Mouse (Mus musculus) kidney, embryonic 16.5 days (tissue): Measurements from ENCODE around the gene Sh3d19. TPM values are rescaled to one million over a fixed set of nuclear protein-coding genes. Genes with fewer than 3 reads are reported as not detected.
A peak's percentile ranks its signal among the peaks of the same experiment; 100 is the strongest.

ENCODE experiments used
- ATAC-seq: fragments of 200-750 bp; cut with Nextera tagmentation; 2 replicates; pipeline ENCODE4 v1.8.0; 2017; ENCODE audit warnings: moderate TSS enrichment; ENCODE audit not compliant: low FRiP score, low TSS enrichment
- H3K27ac ChIP-seq: fragments of 300-500 bp; sonication (generic); 2 replicates; pipeline ENCODE4 v1.5.1; 2014; ENCODE audit warnings: low read length
- H3K27me3 ChIP-seq: fragments of 300-500 bp; sonication (generic); 2 replicates; pipeline ENCODE4 v1.6.1; 2014; ENCODE audit warnings: low read length, control low read depth, mixed read lengths; ENCODE audit not compliant: insufficient read depth
- H3K36me3 ChIP-seq: fragments of 300-500 bp; sonication (generic); 2 replicates; pipeline ENCODE4 v1.6.1; 2014; ENCODE audit warnings: low read length, control low read depth, mixed read lengths; ENCODE audit not compliant: insufficient read depth
- H3K4me1 ChIP-seq: fragments of 300-500 bp; sonication (generic); 2 replicates; pipeline ENCODE4 v1.6.1; 2014; ENCODE audit warnings: low read length, control low read depth, mixed read lengths; ENCODE audit not compliant: insufficient read depth
- H3K4me2 ChIP-seq: fragments of 300-500 bp; sonication (generic); replicated peaks from 2 replicates; pipeline ENCODE4 v1.6.1; 2014; ENCODE audit warnings: low read depth, low read length
- H3K4me3 ChIP-seq: fragments of 300-500 bp; sonication (generic); 2 replicates; pipeline ENCODE4 v1.5.1; 2014; ENCODE audit warnings: mild to moderate bottlenecking, low read length
- H3K9ac ChIP-seq: fragments of 300-500 bp; sonication (generic); replicated peaks from 2 replicates; pipeline ENCODE4 v1.6.1; 2014; ENCODE audit warnings: low read length
- H3K9me3 ChIP-seq: fragments of 300-500 bp; sonication (generic); 2 replicates; pipeline ENCODE4 v1.6.1; 2016; ENCODE audit warnings: low read length, control low read depth
- WGBS: fragments of 180-500 bp; shearing (Covaris S2); extraction: QIAGEN DNeasy Blood & Tissue Kit; methylation state at CpG from one replicate; pipeline ENCODE4 v1.1.7; 2014; 5-methylcytosine and 5-hydroxymethylcytosine counted together
- polyA plus RNA-seq: library from polyadenylated mRNA; unstranded; fragments of >200 nt; fragmentation: Nextera tagmentation; extraction: Ambion mirVana; gene quantifications from 2 replicates; pipeline ENCODE4 v1.2.1, GENCODE M21; 2015

The Sh3d19 gene
- polyA plus RNA-seq, 1 experiment from 2014 or later = 27.4 TPM

- ATAC-seq = no peak
- H3K4me3 ChIP-seq = no peak overlapping the region
- H3K36me3 ChIP-seq = peaks cover 34% of the 10 kb centered on the region
- H3K4me1 ChIP-seq = peaks cover 7% of the 10 kb centered on the region; the same call in 1 of the 2 replicates
- H3K27ac ChIP-seq = no peak overlapping the region
- H3K9ac ChIP-seq = no peak overlapping the region
- H3K9me3 ChIP-seq = peaks cover 6% of the 10 kb centered on the region; the same call in 1 of the 2 replicates
- 90% methylated on average over 4 of the region's 4 CpGs for WGBS
- H3K4me2 ChIP-seq = no peak overlapping the region
- no peaks in the 10 kb centered on the region for H3K27me3 ChIP-seq
Measured at GRCm38 (mm10) chr3:86116951-86117350, 146.0 kb downstream of the Sh3d19 start.

DNA sequence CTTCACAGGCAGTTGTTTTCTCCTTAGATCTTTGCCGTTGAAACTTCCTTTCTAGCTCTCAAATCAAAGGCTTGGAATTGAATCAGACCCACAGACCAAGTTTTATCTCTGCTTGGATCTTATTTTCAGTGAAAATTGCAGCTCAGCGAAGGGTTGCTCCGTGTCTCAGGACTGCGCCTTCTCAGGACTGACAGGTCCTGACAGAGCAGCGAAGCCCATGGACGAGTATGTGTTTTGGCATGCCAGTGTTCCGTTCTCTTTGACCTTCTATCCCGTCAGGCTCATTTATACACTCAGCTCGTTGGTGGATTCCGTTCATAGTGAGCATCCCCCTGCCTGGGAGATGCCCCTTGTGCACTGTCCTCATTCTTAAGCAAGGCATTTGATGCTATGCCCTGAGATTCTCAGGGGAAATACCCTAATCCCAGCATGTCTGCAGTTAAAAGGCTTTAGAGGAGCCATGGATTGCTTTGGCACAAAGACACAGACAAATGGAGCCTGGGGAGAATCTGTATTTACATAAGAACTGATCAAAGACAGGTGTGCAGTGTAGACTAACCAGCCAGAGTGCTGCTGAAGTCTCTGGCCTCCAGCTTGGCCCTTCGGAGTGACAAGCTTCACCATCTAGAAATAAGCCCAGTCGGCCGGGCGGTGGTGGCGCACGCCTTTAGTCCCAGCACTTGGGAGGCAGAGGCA, 148.5 kb downstream of the Sh3d19 start:
- Histone ChIP-seq H3K4me3 (no peak overlapping the region), H3K9me3 (peaks cover 9% of the 10 kb centered on the region; the same call in 1 of the 2 replicates), H3K4me2 (no peak overlapping the region), H3K27me3 (no peaks in the 10 kb centered on the region), H3K27ac (no peak overlapping the region), H3K9ac (no peak overlapping the region), H3K36me3 (peaks cover 40% of the 10 kb centered on the region), H3K4me1 (peaks cover 5% of the 10 kb centered on the region; the same call in 1 of the 2 replicates)
- whole genome bisulfite sequencing = 60% methylated on average over 16 of the region's 16 CpGs
- no peak for ATAC-seq

DNA sequence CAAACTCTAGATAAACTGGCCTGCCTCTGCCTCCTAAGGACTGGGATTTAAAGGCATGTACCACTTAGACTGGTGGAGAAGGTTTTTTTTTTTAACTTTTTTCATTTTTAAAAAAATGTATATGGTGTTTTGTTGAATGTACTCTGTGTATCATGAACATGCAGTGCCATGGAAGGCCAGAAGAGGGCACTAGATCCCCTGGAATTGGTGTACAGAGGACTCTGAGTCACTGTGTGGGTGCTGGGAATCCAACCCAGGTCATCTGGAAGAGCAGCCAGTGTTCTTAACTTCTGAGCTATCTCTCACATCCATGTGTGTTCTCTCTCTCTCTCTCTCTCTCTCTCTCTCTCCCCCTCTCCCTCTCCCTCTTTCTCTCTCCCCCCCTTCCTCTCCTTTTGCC, 151.2 kb downstream of the Sh3d19 start:
- H3K27ac ChIP-seq = no peak overlapping the region
- H3K27me3 ChIP-seq = no peaks in the 10 kb centered on the region
- ATAC-seq = no peak
- peaks cover 38% of the 10 kb centered on the region for H3K36me3 ChIP-seq
- H3K9ac ChIP-seq = no peak overlapping the region
- no peak overlapping the region for H3K4me3 ChIP-seq
- 0 out of 2 replicates have a peak, but pooled peaks cover 7% of the 10 kb centered on the region for H3K9me3 ChIP-seq
- H3K4me1 ChIP-seq = no peaks in the 10 kb centered on the region
- H3K4me2 ChIP-seq = no peak overlapping the region

GRCm38 (mm10) chr3:86123251-86123746, 152.4 kb downstream of the Sh3d19 start:
- 91% methylated on average over 8 of the region's 8 CpGs for WGBS
- no peak overlapping the region for H3K9ac ChIP-seq
- H3K9me3 ChIP-seq = 0 out of 2 replicates have a peak, but pooled peaks cover 7% of the 10 kb centered on the region
- H3K4me1 ChIP-seq = no peaks in the 10 kb centered on the region
- H3K36me3 ChIP-seq = peaks cover 40% of the 10 kb centered on the region
- H3K27me3 ChIP-seq = no peaks in the 10 kb centered on the region
- no peak for ATAC-seq
- H3K27ac ChIP-seq = no peak overlapping the region
- H3K4me2 ChIP-seq = no peak overlapping the region
- no peak overlapping the region for H3K4me3 ChIP-seq

GRCm38 (mm10) chr3:86129757-86130156, 158.8 kb downstream of the Sh3d19 start:
- no peak overlapping the region for H3K9ac ChIP-seq
- H3K4me2 ChIP-seq = no peak overlapping the region
- H3K36me3 ChIP-seq = peaks cover 25% of the 10 kb centered on the region
- no peak overlapping the region for H3K27ac ChIP-seq
- no peaks in the 10 kb centered on the region for H3K4me1 ChIP-seq
- H3K27me3 ChIP-seq = no peaks in the 10 kb centered on the region
- no peak for ATAC-seq
- WGBS = 12% methylated on average over 6 of the region's 6 CpGs
- H3K9me3 ChIP-seq = no peaks in the 10 kb centered on the region
- H3K4me3 ChIP-seq = no peak overlapping the region

GRCm38 (mm10) chr3:86134939-86135638, 164.2 kb downstream of the Sh3d19 start:
- no peaks in the 10 kb centered on the region for H3K27me3 ChIP-seq
- ATAC-seq = no peak
- H3K4me3 ChIP-seq = no peak overlapping the region
- H3K27ac ChIP-seq = no peak overlapping the region
- H3K9ac ChIP-seq = no peak overlapping the region
- H3K4me2 ChIP-seq = no peak overlapping the region
- WGBS = 90% methylated on average over 6 of the region's 6 CpGs
- H3K9me3 ChIP-seq = no peaks in the 10 kb centered on the region
- H3K4me1 ChIP-seq = peaks cover 3% of the 10 kb centered on the region; the same call in 1 of the 2 replicates
- peaks cover 60% of the 10 kb centered on the region for H3K36me3 ChIP-seq

GRCm38 (mm10) chr3:86135886-86136563, 165.1 kb downstream of the Sh3d19 start:
- no peak overlapping the region for H3K4me3 ChIP-seq
- no peak overlapping the region for H3K27ac ChIP-seq
- no peak overlapping the region for H3K9ac ChIP-seq
- no peak overlapping the region for H3K4me2 ChIP-seq
- 93% methylated on average over 6 of the region's 6 CpGs for whole genome bisulfite sequencing
- peaks cover 69% of the 10 kb centered on the region for H3K36me3 ChIP-seq
- H3K9me3 ChIP-seq = no peaks in the 10 kb centered on the region
- ATAC-seq = no peak
- H3K27me3 ChIP-seq = no peaks in the 10 kb centered on the region
- H3K4me1 ChIP-seq = peaks cover 11% of the 10 kb centered on the region

DNA sequence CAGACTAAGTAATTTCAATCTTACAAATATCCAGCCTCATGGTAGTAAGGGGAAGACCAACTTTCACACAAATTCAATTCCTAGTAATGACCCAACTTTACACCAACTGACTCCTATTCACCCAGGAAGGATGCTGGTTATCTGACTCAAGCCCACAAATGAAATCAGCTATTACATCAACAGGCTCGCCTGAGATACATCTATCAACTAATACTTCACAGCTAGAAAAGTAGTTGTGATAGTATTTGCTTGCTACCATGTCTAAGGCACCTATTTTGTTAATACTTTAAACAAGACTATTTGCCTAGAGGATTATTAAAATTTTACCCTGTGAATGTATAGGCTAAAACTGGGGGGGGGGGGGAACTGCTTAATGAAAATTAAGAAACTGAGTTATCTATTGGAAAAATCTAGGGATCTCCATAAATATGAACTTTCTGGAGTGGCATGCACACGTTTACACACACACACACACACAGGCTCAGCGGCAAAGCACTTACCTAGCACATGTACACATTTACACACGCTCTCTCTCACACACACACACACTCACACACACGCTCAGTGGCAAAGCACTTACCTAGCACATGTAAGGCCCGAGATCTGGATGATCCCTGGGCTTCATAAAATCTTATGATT, 166.1 kb downstream of the Sh3d19 start:
- peaks cover 14% of the 10 kb centered on the region for H3K4me1 ChIP-seq
- no peak overlapping the region for H3K4me3 ChIP-seq
- H3K9ac ChIP-seq = no peak overlapping the region
- peaks cover 68% of the 10 kb centered on the region for H3K36me3 ChIP-seq
- 93% methylated on average over 6 of the region's 6 CpGs for WGBS
- H3K27ac ChIP-seq = no peak overlapping the region
- no peaks in the 10 kb centered on the region for H3K9me3 ChIP-seq
- no peak overlapping the region for H3K4me2 ChIP-seq
- no peaks in the 10 kb centered on the region for H3K27me3 ChIP-seq
- no peak for ATAC-seq

GRCm38 (mm10) chr3:86139660-86140059, 168.8 kb downstream of the Sh3d19 start:
- Histone ChIP-seq H3K36me3 (peaks cover 61% of the 10 kb centered on the region), H3K9me3 (no peaks in the 10 kb centered on the region), H3K27me3 (no peaks in the 10 kb centered on the region), H3K27ac (no peak overlapping the region), H3K4me3 (no peak overlapping the region), H3K4me2 (no peak overlapping the region), H3K9ac (0 out of 2 replicates have a peak overlapping the region, but pooled peaks have one; percentile 22), H3K4me1 (peaks cover 14% of the 10 kb centered on the region)
- ATAC-seq = no peak
- 92% methylated on average over 4 of the region's 4 CpGs for WGBS
